Mouse (Mus musculus): ENCODE results near the gene Nfic.

DNA sequence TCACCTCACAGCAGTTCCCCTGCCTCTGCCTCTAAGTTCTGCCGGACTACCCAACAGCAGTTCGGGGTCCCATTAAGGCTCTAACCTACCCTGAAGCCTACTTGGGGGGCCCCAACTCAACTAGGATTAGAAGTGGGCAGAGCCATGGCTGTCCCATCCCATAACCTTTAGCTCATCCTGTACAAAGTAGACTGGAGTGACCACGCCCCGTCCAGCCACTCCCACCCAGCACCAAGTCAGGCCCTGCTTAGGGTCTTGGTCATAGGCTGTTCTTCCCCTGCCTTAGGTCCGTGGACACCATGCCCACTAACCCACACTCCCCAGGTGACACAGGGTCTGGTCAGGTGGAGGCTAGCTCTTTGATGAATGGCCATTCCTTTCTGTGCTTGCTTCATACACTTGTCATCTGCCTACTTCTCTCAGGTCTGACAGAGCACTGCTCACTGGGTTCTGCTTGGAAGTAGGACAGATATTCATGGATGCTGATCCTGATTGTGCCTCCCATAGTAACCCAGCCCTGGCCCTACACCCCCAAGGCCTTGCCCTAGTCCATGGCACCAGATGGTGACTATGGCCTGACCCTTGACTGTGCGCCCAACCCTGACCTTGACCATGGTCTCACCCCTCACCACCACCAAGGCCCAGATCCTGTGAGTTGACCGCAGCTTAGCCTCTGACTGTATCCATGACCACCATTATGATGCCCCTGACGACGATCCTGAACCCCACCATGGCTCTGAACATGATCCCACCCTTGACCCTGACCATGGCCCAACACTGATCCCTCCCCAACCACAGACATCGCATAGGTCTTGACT is 36.1 kb downstream of the Nfic start:
- TF ChIP-seq CTCF (IDR thresholded peaks at IDR 0.05; ENCODE audit: low read depth) (no peak), EP300 (IDR thresholded peaks at IDR 0.05; ENCODE audit: low read depth) (no peak)

Measured in liver, postnatal 0 days (tissue).